Mouse (Mus musculus) kidney, adult 18-20 months (tissue): ENCODE measurements at regions not wholly inside any gene's neighbourhood (a gene's known extent, or its start where the extent isn't known, plus 50 kb on each side); places are given as distances from the start of the nearest gene placed in this dataset.
A peak's percentile ranks its signal among the peaks of the same experiment; 100 is the strongest.

ENCODE experiments used
- DNase-seq: peaks from one replicate; pipeline ENCODE4 v3.0.0; 2021

DNA sequence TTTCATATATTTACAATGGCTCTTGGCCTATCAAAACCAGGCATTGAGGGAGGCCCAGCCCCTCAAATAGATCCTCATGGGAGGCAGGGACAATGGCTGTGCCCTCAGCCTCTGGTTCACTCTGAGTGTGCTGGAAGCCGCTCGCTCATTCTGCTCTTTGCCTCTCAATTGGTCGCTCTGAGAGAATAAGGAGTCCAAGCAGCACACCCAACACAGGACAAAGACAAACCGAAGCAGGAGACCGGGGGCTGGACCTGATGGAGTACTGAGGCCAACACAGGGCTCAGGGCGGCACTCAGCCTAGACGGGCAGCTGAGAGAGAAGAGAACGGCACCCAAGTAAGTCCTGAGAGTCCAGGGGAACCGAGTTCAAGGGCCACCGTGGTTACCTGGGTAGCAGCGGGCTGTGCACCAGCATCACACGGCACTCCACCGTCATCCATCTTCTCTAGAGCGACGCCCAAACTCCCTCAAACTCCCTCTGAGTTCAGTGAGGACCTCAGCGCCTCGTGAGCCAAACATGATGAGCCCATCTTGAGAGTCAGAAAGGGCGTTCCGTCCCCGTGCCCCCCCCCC, 145.8 kb downstream of the Setd4 start:
- DNase-seq: no peak

DNA sequence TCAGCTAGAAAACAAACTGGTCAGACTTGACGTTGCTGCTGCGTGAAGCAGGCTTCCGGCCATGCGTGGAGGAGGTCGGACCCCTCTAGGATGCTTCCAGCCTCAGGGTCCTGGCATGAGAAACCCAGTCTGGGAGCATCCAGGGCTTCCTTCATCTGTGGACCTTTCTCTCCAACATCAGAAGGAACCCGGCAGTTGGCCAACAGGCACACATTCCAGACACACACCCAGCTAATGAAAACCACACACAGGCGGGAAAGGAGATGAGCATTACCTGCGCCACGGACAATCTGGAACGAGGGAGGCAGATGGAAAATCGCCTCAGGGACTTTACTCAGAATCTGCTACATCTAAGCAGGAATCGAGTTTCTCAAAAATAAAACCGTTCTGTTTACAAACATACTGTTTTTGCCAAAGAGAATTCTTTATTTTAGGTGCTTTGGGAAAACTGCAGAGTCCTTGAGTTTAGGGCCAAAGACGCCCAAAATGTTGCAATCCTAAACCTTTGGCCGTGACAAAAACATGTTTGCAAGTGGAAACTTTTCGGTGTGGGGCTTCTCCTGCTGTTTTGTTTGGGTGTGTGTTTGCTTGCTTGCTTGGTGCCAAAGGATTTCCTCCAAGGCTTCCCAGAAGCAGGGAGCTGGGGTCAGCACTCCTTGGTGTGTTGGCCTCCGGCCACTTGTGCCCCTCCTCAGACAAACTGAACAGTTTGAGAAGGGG, 147.0 kb downstream of the Setd4 start:
- DNase-seq: no peak

DNA sequence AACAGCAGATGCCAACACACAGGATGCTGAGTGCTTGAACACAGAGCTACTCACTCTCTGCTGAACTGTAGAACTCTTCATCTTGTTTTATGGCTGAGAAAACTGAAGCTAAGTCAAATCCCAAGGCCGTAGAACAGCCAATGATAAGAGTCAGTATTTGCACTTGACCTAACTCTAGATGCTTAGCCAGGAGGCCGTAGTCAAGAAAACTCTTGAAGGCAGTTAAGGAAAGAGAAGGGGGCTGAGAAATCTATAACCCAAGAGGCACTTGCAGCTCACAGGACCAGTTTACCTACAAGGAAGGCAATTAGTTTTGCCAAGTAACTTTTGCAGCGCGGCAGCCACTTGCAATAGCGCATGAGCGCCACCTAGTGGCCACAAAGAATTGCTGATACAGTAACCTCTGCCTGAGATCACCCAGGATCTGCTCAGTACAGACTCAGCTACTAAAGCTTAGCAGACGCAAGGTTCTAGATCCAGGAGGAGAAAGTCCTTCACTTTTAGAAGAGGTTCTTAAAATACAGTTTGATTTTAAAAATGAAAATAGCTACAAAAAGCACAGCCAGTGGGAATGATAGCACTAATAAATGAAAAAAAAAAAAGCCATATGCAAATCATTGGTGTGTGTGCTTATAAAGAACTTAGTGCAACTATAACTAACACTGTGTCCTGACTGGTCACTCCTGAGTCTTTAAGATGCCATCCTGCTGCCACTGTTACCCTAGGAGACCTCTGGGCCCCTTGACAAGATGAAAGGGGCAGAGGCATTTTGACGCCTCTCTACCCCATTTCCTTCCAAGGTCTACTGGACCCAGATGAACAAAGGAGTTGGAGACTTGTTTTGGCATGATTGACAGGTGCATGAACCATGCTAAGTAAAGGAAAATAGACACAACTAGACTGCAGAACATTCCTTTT, 149.5 kb downstream of the Setd4 start:
- DNase-seq: peak; percentile 80

DNA sequence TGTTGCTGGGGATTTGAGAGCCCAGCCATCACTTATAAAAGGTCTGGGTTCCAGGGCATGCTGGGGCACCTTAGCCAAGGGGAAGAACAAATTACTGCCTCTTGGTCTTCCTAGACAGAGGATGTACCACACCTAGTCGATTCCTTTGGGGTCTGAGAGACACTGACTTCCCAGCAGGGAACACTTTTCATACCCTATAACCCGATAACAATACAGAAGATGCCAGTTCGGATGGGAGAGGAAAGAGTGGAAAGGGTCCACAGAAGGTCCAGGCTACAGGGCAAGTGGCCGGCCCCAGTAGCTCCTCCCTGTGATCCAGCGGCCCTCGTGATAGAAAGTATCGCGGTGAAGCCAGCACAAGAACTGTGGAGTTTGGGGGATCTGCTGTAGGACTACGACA, 150.8 kb downstream of the Setd4 start:
- DNase-seq: no peak

DNA sequence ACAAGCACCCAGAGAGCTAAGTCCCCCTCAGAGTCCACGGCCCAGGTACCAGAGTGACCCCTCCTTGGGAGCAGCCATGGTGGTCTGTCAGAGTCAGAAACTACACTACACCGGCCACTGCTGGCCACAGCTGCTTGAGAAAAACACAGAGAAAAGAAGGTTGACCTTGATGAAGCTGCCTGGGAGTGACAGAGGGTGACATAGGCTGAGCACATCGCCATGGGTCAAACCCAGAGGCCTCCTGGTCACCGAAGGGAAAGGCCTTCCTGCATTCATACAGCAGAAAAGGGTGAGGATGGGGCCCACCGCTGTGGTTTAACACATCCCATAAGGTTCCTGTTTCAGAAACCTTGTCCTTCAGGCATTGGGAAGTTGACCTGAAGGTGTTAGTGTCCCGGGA, 153.0 kb downstream of the Setd4 start:
- DNase-seq: no peak

DNA sequence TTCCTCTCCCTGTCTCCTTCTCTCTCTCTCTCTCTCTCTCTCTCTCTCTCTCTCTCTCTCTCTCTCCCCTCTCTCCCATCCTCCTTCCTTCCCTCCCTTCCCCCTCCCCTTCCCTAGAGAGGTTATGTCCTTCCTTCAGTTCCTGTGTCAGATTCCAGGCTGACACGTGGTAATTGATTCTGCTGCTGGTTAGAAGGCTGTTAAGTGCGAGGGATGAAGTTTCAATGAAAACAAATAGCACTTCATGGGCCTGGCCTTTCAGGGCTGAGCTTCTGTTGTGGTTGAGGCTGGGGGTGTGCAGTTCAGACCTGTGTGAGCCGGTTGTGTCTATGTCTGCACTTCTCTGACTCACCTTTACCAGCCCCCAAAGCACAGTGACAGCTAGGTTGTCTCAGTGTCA, 153.9 kb downstream of the Setd4 start:
- no peak for DNase-seq

DNA sequence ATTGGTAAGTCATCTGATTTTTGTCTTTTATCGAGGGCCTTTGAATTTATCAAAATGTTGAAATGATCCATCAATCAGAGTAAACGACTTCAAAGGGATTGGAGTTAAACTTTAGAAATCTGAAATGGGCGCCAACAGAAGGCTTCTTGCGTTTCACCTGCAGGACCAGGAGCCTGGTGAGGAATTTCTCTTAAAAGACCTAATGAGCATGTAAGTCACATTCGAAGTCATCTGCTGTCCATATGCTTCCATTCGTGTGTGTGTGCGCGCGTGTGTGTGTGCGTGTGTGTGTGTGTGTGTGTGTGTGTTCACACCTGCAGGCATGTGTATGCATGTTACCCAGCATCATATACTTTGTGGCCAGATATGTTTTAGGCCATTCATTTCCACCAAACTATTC, 155.7 kb downstream of the Setd4 start:
- no peak for DNase-seq

DNA sequence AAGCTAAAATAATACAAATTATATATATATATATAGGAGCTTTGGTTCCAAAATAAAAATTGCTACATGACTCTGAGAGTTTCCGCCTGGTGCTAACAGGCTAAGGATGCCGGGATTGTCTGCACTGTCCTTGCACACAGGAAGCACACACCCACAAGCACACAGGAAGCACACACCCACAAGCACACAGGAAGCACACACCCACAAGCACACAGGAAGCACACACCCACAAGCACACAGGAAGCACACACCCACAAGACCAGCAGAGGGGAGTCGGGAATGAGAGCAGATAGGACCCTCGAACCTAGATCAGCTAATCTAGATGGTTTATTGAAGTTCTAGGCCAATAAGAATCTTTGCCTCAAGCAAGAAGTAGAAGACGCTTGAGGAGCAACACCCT, 156.9 kb downstream of the Setd4 start:
- no peak for DNase-seq

DNA sequence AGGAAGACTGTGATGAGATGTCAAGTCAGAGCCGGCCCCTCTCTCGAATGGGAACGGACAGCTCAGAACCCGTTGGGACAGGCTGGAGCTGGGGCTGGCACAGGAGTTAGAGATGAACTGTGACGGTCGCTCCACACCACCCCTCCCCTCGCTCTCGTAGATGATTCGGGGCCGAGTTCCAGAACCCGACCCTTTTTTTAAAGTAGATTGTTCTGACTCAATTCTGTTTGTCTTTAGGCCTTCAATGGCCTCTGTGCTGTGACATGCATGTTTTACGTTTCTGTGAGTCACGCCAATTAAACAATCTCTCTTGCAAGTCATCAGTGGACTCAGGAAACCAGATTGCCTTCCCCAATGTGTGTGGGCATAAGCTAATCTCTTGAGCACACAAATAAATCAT, 157.7 kb downstream of the Setd4 start:
- DNase-seq: no peak

DNA sequence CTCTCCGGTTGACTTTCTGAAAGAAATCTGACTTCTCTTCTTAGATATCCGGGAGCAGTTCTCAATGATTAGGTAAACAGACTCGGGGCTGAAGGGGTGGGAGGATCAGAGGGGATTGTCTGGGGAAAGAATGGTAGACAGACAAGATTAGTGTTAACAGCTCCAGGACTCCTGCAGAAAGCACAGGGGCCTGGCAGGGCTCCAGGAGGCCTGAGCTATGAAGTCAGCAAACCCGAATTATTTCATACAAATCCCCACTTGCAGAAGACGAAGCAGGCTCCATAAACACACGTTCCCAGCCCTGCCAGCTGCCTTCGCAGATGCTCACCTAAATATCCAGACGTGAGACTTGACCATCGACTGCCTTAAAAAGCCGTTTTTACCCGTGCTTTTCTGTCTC, 161.0 kb downstream of the Setd4 start:
- DNase-seq: no peak

DNA sequence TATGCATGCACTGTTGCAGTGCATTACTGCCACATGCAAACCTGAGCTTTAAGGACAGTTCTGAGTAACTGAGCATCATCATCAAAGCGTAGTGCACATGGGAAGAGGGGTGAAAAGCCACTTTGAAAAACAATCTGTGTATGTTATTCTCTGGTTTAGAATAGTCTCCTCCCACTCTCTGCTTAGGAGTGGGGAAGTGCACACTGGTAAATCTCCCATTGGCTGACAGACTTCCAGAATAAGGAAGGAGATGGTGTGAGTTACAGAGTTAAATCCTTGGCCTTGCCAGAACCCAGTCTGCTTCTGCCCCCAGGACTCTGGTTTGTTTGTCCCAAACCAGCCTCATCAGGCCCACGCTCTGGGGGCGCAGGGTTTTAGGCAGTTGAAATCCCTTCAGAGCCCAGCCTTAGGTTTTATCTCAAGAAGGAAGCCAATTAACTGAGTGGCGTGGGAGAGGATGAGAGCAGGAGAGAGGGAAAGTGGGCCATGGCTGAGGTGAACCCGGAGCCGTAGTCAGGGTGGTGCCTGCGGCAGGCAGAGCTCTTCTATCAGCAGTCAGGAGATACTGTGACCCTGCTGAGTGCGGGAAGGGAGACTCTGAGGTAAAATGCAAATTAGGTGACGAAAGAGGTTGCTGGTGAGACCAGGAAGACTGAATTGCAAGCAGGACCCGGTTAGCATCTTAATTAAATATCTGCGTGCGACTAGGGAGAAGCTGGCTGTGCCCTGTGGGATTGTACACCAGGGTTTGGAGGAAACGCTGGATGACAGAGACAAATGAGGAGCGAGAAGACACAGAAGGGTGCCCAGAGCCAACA, 166.0 kb downstream of the Setd4 start:
- DNase-seq: no peak

DNA sequence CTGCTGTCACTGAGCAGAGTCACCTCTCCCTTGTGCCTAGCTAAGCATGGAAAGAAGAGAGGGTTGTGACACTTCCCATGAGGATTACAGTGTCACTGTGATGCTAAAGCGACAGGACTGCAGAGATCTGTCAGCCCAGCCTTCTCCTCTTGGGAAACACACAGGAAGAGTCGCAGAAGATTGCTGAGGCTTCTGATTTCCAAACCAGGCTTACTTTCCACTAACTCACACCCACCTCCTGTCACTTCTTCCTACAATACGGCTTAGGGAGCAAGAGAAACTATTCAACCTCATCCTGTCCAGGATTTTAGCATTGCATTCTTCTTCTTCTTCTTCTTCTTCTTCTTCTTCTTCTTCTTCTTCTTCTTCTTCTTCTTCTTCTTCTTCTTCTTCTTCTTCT, 167.1 kb downstream of the Setd4 start:
- no peak for DNase-seq

DNA sequence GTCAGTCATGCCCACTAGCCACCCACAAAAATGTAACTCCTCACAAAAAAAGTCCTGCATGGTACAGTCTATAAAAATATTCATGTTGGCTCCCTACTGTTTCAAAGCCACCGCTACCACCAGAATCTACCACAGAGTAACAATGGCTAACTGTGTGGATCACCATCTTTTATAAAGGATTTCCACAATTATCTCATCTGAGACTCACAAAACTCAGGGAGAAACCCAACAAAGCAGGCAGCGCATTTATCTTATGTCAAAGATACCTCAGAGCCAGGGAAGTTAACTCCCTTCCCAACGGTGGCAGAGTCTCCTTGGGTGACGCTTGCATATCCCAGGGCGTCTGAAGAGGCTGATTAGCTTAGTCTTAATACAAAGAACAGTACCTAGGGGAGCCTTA, 172.5 kb downstream of the Setd4 start:
- no peak for DNase-seq

DNA sequence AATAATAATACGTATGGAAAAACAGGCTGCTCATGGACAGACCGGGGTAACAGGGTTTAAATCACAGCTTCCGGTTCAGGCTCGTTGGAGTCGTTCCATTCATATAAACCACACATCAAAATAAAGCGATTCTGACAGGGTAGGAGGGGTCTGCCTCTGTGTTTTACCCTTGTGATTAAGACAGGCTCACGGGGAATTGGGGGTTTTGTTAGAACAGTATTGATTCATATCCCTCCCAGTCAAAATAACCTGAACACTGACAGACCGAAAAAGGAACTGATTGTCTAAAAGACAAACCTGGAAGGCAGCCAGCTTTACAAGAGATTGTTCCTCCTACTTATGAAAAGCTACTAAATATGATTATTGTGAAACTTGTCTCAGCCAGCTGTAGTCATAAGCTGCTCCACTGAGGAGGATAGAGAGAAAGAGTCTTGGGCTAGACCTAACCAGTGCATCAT, 174.5 kb downstream of the Setd4 start:
- DNase-seq: no peak

DNA sequence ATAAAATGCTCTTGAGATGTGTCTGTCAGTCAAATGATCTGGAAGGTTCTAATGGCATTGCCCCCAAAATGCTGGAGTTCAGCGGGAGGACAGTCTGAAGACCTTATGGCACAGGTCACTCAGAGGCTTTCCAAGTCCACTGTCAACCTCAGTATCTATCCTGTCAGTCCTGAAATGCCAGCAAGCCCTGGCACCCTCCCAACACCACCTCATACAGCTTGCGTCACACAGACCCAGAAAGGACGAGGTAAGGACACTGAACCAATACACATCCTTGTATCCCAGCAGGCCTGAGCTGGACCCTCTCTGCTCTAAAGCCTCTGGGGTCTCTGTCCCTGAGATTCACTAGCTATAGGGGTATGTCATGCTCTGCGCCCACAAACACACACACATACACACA, 176.6 kb downstream of the Setd4 start:
- no peak for DNase-seq

DNA sequence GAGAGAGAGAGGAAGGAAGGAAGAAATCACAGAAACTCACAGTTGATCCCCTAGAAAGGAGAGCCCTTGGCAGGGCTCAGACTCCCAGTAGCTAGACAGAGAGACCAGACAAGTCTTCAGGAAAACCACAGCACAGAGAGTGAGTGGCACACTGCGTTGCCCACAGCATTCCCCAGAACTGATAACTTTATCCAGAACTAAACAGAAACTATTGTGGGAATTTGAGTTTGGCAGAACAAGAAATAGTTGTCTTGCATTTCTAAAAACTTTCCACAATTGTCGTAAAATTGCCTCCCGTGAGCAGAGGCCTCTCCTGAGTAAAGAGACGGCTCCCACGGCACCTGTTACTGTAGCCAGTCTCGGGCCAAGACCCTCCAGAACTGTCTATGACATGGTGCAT, 178.1 kb downstream of the Setd4 start:
- DNase-seq: no peak

DNA sequence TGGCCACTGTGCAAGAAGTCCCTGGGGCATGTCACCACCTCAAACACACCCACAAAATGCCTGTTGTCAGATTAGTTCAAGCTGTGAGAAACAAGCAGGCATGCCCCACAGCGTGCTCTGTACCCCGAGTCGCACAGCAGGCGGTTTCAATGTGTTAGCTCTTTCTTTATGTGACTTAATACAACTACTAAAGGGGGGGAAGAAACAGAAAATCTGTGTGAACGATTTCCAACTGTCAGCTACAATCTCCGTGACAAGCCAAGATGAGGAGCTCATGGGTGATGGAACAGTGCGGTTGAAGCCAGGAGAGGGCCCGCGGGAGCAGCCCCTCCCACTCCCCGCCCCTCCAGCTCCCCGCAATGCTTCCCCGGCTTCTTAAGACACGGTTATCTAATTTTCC, 180.7 kb downstream of the Setd4 start:
- no peak for DNase-seq

DNA sequence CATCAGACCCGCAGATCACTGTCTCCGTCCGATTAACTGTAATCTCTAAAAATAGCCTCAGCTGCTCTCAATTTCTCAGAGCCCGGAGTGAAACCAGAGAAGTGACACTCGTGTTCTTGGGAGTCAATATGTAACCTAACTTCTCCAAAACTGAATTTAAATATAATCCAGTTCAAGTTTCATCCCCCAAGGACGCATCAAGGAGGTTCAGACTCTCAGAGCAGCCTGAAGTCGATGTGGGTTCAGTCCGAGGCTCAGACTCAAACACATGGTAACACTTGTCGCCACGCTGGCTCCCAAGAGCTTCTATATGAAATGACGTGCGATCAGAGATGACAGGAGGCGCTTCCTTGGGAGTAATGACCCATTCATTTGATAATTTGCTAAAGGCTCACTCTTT, 181.6 kb downstream of the Setd4 start:
- DNase-seq: no peak

DNA sequence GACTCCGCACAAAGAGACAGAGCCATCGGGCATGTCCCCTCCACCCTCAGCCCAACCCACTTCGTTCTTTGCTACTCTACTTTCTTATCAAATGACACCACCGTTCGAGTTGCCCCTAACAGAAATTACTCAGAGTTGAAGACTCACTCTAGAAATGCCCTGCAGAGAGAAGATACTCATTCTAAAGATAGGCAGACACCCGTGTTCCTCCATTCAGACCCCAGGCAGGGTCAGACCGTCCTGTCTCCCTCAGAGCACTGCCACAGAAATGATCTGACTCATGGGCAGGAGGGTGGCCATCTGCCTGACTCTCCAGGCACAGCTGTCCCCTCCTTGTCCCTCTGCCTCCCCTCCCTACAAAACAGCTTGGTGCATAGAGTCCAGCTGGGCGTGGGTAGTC, 185.6 kb downstream of the Setd4 start:
- no peak for DNase-seq

DNA sequence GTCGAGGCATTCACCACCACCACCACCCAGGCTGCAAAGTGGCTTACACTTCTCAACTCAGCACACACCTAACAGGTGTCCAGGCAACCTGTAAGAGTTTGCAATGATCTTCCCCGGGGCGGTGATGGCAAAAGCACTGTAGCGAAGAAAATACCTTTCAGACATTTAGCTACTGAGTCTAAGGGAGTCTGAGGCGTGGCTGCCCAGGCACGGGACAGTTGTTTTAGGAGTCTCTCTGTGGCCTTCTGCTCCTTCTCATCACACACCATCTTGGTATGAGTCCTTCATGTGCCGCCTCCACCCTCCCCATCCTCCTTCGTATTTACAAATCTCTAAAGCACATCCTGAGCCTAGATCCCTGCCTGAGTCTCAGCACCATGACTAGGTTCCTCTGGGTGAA, 186.0 kb downstream of the Setd4 start:
- DNase-seq: no peak

DNA sequence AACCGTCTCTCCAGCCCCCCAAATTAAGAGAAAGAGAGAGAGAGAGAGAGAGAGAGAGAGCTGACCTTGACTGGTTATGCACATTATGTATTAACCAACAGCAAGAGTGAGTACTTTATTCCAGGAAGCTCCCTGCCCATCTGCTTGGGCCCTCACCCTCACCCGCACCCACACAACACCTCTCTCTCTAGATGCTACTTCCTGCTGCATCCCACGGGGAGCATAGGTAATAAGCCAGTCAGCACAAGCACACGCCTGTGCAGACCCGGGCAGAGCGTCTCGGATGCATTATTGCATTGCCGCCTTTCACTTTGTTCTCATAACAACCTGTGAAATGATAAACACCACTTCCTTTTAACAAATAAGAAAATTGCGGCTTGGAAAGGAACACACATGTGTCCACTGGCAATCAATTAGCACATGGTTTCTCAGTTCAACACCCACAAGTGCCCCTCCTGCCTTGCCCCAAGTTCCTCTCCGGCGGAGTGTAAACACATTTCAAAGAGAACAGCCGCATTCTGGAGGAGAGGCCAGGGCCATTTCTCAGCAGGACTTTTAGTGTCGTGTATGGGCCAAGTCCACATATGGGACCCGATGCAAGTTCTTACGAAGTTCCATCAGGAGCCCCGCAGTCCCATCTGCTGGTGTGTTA, 211.7 kb downstream of the Setd4 start:
- no peak for DNase-seq

DNA sequence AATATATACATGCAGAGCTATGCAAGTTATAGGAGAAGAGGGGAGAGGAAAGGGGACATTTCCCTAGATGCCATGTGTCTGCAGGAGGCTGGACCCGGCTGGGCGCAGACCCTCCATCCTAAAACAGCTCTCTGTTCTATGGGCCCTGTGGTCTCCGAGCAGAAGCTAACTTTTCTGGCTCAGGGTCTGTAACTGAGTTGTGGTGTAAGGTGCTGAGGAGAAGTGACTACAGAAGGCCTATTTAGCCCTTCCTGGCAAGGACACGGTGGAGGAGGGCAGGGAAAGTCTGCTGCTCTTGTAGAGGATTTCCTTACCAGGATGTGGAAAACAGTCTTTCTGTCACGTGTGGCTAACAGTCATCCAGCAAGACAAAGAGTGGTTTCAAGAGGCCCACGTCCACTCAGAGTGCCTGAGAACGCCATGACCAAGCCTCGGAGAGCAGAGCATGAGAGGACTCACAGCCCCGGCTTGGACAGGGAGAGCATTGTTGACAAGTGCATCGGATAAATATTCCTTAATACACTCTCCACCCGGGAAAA, 216.2 kb downstream of the Setd4 start:
- no peak for DNase-seq
